Mouse (Mus musculus) heart, adult 18-20 months (tissue): ENCODE measurements around the gene Dpf1. TPM values are rescaled to one million over a fixed set of nuclear protein-coding genes. Genes with fewer than 3 reads are reported as not detected.

Source experiments
- DNase-seq, 2 experiments: peaks; one replicate each; pipeline ENCODE4 v3.0.0; 2021 to 2022; ENCODE audit warnings: mixed read lengths in 1 of 2
- total RNA-seq, 2 experiments: library from RNA; stranded (reverse); gene quantifications; 2 replicates each; pipeline ENCODE4 v1.2.3; 2021

Dpf1 gene
- total RNA-seq, 2 experiments from 2014 or later, result 0.47 to 1.1 TPM

GRCm38 (mm10) chr7:29309749-29310148, 6.0 kb downstream of the Dpf1 start:
- DNase-seq, result no peak

- no peak for DNase-seq
Observed at GRCm38 (mm10) chr7:29313051-29313450, 9.3 kb downstream of the Dpf1 start.

- DNase-seq, result no peak
Observed at GRCm38 (mm10) chr7:29313572-29314261, 10.0 kb downstream of the Dpf1 start.

- no peak for DNase-seq
Observed at GRCm38 (mm10) chr7:29314844-29315628, 11.3 kb downstream of the Dpf1 start.

- DNase-seq, result no peak
Observed at GRCm38 (mm10) chr7:29316137-29316734, 12.5 kb downstream of the Dpf1 start.

GRCm38 (mm10) chr7:29316976-29317375, 13.2 kb downstream of the Dpf1 start:
- DNase-seq, result peak in 1 of 2 experiments; percentile 47

GRCm38 (mm10) chr7:29317558-29317957, 13.8 kb downstream of the Dpf1 start:
- no peak for DNase-seq

- peak in 1 of 2 experiments; percentile 59 for DNase-seq
Observed at GRCm38 (mm10) chr7:29318115-29318911, 14.6 kb downstream of the Dpf1 start.

- no peak for DNase-seq
Observed at GRCm38 (mm10) chr7:29319337-29320307, 15.9 kb downstream of the Dpf1 start.

- no peak for DNase-seq
Observed at GRCm38 (mm10) chr7:29327087-29327486, 23.3 kb downstream of the Dpf1 start.

GRCm38 (mm10) chr7:29328984-29329383, 25.2 kb downstream of the Dpf1 start:
- no peak for DNase-seq

GRCm38 (mm10) chr7:29334156-29334555, 30.4 kb downstream of the Dpf1 start:
- DNase-seq, result no peak

- no peak for DNase-seq
Observed at GRCm38 (mm10) chr7:29335276-29335675, 31.5 kb downstream of the Dpf1 start.

GRCm38 (mm10) chr7:29335841-29336671, 32.3 kb downstream of the Dpf1 start:
- DNase-seq, result no peak

GRCm38 (mm10) chr7:29336795-29337319, 33.1 kb downstream of the Dpf1 start:
- DNase-seq, result no peak

GRCm38 (mm10) chr7:29337766-29338165, 34.0 kb downstream of the Dpf1 start:
- no peak for DNase-seq

- no peak for DNase-seq
Observed at GRCm38 (mm10) chr7:29338351-29338919, 34.7 kb downstream of the Dpf1 start.

- DNase-seq, result no peak
Observed at GRCm38 (mm10) chr7:29338984-29339679, 35.4 kb downstream of the Dpf1 start.

- no peak for DNase-seq
Observed at GRCm38 (mm10) chr7:29340247-29340646, 36.5 kb downstream of the Dpf1 start.
